Mouse (Mus musculus): ENCODE data around the gene Smcr8. TPM values are rescaled to one million over a fixed set of nuclear protein-coding genes. Genes with fewer than 3 reads are reported as not detected.

Smcr8 gene
- 11.6 and 19.0 TPM in 2 replicates for polyA plus RNA-seq (2012; rRNA removed; ENCODE audit: low replicate concordance)

GRCm38 (mm10) chr11:60776829-60777740 is at the start of gene Smcr8, which contains the start of gene Top3a:
Smcr8 (plus strand) TSS chr11:60777524.
Top3a (minus strand) TSS chr11:60777365.

DNA sequence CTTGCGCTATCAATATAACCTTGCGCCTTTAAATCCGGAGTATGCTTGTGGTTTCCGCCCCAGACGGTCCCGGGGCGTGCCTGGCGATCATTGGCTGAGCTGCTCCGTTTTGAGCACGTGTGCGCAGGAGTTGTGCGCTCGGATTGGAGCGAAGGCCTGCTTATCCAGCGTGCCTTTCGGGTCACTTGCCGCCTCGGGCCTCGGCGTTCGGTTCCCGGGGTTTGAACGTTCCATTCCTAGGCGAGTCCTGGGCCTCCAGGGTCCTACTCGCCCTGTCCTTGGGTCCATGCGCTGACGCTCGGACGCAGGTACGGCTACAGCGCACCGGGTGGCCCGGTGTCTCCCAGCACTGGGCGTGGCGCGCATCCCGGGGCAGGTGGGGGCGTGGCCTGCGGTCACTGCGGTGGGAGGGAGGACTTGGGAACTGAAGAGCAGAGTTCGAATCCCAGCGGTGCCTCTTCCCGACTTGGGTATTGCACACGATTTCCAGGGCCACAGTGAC is 49.0 kb upstream of the Smcr8 start, which contains the start of gene Mief2:
Gene Mief2, plus strand, starts transcription at position 139 of the 502 bp plus-strand sequence.

GRCm38 (mm10) chr11:60811618-60812017 is 34.3 kb downstream of the Smcr8 start, which contains the start of gene Shmt1:
Shmt1 (minus strand) TSS chr11:60811718.

GRCm38 (mm10) chr11:60830433-60831052 is 53.2 kb downstream of the Smcr8 start, which contains the start of gene Dhrs7b:
Dhrs7b (plus strand) TSS chr11:60830631.

Other genes starting within 250 kb of the Smcr8 start
- 30.1 and 33.6 TPM in 2 replicates for gene Alkbh5, start 241.1 kb upstream of the Smcr8 start, polyA plus RNA-seq (2012; rRNA removed; ENCODE audit: low replicate concordance)
- gene Llgl1, start 77.8 kb upstream of the Smcr8 start, polyA plus RNA-seq (2012; rRNA removed; ENCODE audit: low replicate concordance), result 65.4 and 75.2 TPM in 2 replicates
- 190 and 281 TPM in 2 replicates for gene Flii, start 50.3 kb upstream of the Smcr8 start, polyA plus RNA-seq (2012; rRNA removed; ENCODE audit: low replicate concordance)
- 27.3 and 38.2 TPM in 2 replicates for gene Mief2, start 49.1 kb upstream of the Smcr8 start, polyA plus RNA-seq (2012; rRNA removed; ENCODE audit: low replicate concordance)
- 7.6 and 7.7 TPM in 2 replicates for gene Top3a, start 159 bp upstream of the Smcr8 start, polyA plus RNA-seq (2012; rRNA removed; ENCODE audit: low replicate concordance)
- 11.6 and 18.9 TPM in 2 replicates for gene Shmt1, start 34.2 kb downstream of the Smcr8 start, polyA plus RNA-seq (2012; rRNA removed; ENCODE audit: low replicate concordance)
- gene Dhrs7b, start 53.1 kb downstream of the Smcr8 start, polyA plus RNA-seq (2012; rRNA removed; ENCODE audit: low replicate concordance), result 27.1 and 57.3 TPM in 2 replicates
- 70.6 and 81.1 TPM in 2 replicates for gene Tmem11, start 101.7 kb downstream of the Smcr8 start, polyA plus RNA-seq (2012; rRNA removed; ENCODE audit: low replicate concordance)
- 48.7 and 62.6 TPM in 2 replicates for gene Natd1, start 137.2 kb downstream of the Smcr8 start, polyA plus RNA-seq (2012; rRNA removed; ENCODE audit: low replicate concordance)
- 27.7 and 69.8 TPM in 2 replicates for gene Map2k3, start 154.5 kb downstream of the Smcr8 start, polyA plus RNA-seq (2012; rRNA removed; ENCODE audit: low replicate concordance)
- 0.37 and 11.9 TPM in 2 replicates for gene Kcnj12, start 245.0 kb downstream of the Smcr8 start, polyA plus RNA-seq (2012; rRNA removed; ENCODE audit: low replicate concordance)

Data from mammary gland, adult 2 months (tissue).